Mouse (Mus musculus): Measurements from ENCODE around the gene Gm28897.
"Not testable (repeated sequence)": the region's sequence is repeated elsewhere in the genome, so short reads cannot be mapped to it uniquely, and the experiment has no call there.

The Gm28897 gene

DNA sequence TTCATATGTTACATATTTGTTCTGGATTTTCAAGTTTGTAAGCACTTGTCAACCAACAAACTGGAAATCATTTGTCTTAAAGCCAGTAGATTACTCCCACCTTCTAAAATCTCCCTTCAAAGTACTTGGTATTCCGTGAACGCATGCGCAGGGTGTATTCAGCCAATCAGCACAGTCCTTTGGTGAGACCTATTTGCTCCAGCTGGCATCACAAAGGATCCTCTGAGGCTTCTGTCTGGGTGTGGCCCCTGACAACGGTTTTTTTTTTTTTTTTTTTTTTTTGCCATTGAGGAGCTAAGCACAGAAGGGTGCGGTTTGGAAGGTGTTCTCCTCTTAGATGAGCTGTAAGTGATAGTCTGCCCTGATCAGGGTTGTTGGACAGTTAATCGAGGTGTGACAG lies at the start of gene Gm28897:
TSS of gene Gm28897 (plus strand) at position 301 of the 400 bp plus-strand sequence.
- in situ Hi-C loops (cut with MseI, MboI): not testable (repeated sequence)
